Mouse (Mus musculus) olfactory bulb, adult 2 months (tissue): Measurements from ENCODE around the gene Acox3.

Experiments used
- CTCF ChIP-seq: fragments of 200-500 bp; IDR thresholded peaks from 2 replicates; pipeline ENCODE4 v1.5.1; 2012; ENCODE audit warnings: low read depth, mild to moderate bottlenecking, low read length, moderate library complexity; ENCODE audit not compliant: insufficient read depth
- POLR2A ChIP-seq: fragments of 200-500 bp; IDR thresholded peaks from 2 replicates; pipeline ENCODE4 v1.6.1; 2012; ENCODE audit warnings: mild to moderate bottlenecking, low read depth, low read length, moderate library complexity; ENCODE audit not compliant: insufficient read depth

DNA sequence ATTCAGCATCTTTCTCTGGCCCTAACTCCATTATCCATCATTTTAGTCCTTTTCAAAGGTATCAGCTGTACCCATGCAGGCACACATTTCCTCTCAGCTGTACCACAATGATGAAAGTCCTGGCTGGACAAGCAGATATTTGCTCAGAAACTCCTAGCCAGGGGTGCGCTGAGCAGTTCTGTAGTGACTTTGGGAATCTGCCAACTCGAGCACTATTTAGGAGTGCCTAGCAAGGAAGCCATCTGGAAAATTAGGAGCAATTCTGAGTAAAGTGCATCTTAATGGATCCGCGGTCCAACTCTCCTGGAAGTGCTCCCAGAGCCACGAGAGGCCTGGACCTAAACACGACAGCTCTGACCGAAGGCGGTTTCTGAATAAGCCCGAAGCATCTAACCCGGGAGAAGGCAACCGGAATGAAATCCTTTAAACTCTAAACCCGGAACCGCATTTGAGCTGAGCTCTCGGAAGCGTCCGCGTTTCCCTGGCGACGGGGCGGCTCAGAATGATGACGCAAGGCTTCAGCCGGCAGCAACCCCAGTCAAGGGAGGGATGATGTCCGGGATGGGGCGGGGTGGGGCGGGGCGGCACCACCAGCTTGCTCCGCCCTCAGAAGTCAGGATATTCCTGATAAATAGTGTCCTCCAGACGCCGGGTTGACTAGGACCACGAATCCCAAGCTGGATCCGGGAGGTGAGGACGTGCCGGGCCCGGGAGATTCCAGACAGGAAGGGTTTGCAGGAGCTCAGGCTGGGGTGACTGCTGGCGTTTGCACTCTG is at the start of gene Acox3:
- TF ChIP-seq CTCF = no peak
- no peak; the same call in 1 of the 2 replicates for TF ChIP-seq POLR2A
